Mouse (Mus musculus): ENCODE results near the gene Slc9a3r1.

The Slc9a3r1 gene

DNA sequence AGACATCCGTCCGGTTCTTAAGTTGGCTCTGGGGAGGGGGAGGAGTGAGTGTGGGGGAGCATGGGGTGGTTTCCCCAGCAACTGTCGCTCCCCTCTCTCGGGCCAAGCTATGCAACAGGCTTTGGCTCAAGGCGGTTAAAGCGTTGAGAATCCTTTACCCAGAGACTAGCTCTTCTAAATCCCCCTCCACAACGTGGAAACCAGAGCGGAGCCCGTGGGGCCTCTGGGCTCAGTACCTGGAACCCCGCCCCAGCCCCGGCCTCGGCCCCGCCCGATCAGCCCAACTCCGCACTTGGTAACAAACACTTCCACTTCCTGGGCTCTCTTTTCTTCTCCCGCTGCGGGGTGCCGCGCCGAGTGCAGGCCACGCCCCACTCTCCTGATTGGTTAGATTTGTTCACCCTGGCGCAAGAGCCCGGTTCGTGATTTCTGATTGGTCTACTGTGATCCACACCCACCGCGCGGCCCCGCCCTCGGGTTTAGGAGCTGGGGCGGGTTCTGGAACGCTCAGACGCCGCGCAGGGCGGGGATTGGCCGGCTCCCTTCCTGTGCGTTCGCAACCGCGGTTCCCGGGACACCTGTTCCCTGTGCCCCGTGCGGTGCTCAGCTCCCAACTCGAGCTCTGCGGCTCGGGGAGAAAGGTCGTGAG is at the start of gene Slc9a3r1:
Gene Slc9a3r1 (plus strand): TSS at position 510 of the 649 bp plus-strand sequence.
- peak; percentile 99 for DNase-seq

DNA sequence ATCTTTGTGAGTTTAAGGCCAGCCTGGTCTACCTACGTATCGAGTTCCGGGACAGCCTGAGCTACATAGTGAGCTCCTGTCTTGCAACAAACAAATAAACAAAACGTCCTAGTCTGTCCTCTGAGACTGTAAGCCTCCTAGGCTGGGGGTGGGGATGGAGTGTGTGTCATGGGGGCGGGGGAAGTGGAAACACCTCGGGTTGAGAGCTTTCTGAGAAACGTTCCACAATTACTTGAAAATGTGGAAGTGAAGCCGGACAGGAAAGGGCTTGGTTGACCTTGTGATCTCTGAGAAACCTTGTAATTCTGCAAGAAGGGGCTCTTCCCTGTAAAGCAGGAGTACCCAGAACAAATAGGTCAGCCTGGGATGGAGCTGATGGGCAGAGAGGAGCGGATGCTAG is 43.7 kb upstream of the Slc9a3r1 start:
- DNase-seq: no peak

DNA sequence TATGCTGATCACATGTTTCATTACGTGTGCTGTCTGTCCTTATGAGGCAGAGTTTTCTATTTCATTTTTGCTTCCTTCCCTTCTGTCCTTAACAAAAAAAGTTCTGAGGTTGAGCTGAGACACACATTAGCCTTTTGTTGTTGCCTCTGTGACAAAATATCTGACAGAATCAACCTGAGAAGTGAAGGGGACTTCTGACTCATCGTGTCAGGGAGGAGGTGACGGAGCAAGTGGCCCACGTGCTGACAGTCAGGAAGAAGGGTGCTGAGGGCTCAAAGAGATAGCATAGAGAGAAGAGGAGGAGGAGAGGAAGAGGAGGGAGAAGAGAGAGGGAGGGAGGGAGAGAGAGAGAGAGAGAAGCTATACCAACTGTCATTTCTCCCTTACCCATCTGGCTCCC is 34.7 kb upstream of the Slc9a3r1 start:
- DNase-seq: no peak

DNA sequence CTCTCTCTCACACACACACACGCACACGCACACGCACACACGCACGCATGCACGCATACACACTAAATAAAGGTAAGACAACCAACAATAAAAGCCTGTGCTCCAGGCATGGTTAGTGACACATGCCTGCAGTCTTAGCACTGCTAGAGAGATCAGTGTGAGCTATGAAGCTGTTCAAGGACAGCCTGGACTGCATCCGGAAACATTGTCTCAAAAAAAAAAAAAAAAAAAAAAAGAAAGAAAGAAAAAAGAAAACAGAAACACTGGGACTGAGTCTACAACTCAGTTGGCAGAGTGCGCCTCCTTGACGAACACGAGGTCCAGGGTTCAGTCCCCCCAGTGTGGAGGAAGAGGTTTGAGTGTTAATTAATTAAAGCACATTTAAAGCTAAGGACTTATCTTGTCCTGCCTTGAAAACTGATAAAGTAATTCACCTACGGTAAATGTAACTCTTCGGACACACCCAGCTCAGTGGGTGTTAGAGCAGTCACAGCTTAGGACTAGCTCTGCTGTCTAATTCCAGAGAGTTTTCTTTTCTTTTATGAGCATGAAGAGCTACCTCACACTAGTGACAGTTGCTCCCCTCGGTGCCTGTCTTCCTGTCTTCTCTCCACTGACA is 33.5 kb upstream of the Slc9a3r1 start:
- DNase-seq: no peak

- no peak for DNase-seq
Observed at GRCm38 (mm10) chr11:115131768-115132381, 31.3 kb upstream of the Slc9a3r1 start.

- DNase-seq: no peak
Observed at GRCm38 (mm10) chr11:115133800-115134199, 29.3 kb upstream of the Slc9a3r1 start, which contains the start of gene Cd300lf. Cd300lf (minus strand) TSS chr11:115133992.

- no peak for DNase-seq
Observed at GRCm38 (mm10) chr11:115138597-115139262, 24.4 kb upstream of the Slc9a3r1 start.

- no peak for DNase-seq
Observed at GRCm38 (mm10) chr11:115141970-115142369, 21.2 kb upstream of the Slc9a3r1 start.

- no peak for DNase-seq
Observed at GRCm38 (mm10) chr11:115147813-115148212, 15.3 kb upstream of the Slc9a3r1 start.

DNA sequence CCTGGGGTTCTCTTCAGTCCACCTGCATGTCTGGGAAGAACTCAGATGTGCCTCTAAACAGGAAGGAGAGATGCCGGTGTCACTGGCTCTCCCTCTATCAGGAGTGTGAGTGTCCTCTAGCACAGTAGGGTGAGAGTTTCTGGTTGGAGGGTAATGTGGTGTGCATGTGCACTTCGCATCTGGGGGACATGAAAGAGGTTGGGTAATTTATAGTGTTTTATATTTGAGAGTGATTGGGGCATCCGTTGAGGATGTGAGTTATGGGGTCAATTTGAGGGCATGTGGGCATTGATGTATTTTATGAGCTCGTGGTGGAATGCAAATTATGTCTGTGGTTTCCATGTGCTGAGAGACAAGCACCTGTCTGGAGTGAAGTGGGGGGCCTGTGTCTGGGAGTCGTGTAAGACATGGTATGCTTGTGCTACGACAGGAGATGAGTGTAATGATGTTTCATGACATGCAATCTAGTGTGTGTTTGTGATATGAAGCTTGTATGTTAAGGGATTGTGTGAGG is 12.3 kb upstream of the Slc9a3r1 start:
- no peak for DNase-seq

- peak; percentile 56 to 68 for DNase-seq
Observed at GRCm38 (mm10) chr11:115151755-115152429, 11.2 kb upstream of the Slc9a3r1 start.

DNA sequence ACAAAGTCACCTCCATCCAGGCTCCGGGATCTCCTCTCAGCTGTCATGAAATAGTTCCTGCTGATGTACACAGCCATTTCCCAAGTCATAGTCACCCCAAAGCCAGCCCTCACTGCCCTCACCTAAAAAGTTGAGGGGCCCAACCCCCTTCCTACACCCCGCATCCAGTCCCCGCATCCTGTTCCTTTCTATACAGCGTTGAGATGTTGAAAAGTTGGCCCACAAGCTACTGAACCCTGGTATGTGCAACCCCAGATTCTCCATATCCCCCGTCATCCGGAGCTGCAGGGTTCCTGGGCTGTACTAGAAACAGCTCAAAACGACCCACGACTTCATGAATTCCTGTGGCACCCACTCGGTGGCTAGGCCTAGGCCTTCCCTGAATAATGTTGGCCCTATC is 10.1 kb upstream of the Slc9a3r1 start:
- no peak for DNase-seq

- peak; percentile 75 to 88 for DNase-seq
Observed at GRCm38 (mm10) chr11:115153699-115154292, 9.3 kb upstream of the Slc9a3r1 start.

DNA sequence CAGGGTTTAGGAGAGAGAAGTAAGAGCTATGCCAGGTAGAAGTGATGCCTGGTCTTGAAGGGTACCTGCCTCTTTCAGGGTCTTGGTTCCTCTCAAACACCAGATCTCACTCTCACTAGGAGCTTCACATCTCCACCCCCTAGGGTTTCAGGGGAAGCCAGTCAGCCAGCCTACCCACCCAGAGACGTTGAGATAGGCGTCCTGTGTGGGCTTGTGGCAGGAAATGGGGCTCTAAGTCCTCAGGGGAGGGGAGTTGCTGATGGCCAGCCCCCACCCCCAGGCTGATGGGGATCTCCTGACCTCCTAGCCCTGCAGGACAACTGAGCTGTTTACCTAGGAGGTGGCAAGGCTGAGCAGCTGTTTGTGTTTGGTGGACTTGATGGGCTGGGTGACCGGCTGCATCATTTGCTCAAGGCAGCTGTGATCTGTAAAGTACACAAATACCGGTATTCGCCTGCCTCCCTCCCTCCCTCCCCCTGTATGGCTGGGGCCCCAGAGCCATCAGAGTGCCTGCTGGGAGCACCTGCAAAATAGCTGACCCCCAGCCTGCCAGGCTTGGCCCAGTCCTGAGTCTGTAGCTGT is 8.0 kb upstream of the Slc9a3r1 start:
- no peak for DNase-seq

DNA sequence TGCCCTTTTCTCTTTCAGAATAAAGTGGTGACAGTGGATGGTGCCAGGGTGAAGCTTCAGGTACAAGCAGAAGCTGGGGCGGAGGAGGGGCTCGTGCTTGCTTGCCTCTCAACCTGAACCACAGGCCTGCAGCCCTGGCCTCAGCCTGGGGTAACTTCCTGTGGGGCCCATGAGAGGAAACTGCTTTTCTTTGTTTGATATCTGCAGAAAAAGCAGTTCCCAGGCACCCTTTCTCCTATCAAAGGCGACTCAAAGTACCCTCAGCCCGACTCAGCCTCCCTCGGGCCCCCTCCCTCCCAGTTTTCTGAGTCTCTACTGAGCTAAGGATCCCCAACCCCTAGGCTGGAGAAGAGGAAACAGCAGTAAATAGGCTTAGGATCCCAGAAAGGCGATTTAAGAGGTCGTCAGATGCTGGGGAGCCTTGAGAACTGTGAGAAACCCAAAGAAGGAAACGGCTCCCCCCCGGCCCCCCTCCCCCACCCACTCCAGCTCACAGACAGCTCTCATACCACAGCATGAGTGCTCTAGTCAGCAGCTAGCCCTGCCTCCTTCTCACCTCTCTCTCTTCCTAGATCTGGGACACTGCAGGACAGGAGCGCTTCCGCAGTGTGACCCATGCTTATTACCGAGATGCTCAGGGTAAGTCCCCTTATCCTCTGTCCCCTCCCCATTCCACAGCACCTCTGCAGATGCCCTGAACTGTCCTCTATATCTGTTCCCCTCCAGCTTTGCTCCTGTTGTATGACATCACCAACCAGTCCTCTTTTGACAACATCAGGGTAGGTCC is 5.0 kb upstream of the Slc9a3r1 start:
- DNase-seq: no peak

- peak; percentile 91 to 98 for DNase-seq
Observed at GRCm38 (mm10) chr11:115160016-115160797, 2.9 kb upstream of the Slc9a3r1 start.

DNA sequence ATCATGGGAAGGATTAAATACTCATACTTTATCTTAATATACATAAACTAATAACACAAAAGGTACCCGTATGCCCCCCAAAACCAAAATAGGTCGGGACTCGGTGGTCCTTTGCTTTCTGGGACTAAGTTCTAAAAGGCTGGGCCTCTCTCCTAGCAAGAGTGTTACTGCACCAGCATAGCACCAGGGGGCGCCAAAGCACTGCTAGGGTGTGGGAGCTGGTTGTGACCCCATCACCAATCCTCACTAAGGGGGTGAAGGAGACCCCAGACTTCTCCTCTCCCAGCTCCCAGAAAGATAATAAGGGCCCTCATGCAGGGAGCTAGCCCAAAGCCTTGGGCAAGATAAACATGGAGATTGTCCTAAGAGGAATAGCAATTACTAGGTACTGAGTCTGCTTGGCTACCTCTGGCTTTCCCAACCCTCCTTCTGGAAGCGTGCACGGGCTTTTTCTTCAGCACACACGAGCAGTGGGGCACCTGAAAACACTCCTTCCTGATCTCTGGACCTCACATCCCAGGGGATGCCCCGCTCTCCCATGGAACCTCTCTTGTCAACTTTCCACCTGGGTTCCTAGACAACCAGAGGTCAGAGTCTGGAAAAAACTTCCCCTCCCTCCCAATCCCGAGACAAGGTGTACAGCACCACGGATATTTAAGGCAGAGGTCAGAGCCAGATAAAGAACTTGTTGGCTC is 2.1 kb upstream of the Slc9a3r1 start:
- peak; percentile 68 to 79 for DNase-seq

DNA sequence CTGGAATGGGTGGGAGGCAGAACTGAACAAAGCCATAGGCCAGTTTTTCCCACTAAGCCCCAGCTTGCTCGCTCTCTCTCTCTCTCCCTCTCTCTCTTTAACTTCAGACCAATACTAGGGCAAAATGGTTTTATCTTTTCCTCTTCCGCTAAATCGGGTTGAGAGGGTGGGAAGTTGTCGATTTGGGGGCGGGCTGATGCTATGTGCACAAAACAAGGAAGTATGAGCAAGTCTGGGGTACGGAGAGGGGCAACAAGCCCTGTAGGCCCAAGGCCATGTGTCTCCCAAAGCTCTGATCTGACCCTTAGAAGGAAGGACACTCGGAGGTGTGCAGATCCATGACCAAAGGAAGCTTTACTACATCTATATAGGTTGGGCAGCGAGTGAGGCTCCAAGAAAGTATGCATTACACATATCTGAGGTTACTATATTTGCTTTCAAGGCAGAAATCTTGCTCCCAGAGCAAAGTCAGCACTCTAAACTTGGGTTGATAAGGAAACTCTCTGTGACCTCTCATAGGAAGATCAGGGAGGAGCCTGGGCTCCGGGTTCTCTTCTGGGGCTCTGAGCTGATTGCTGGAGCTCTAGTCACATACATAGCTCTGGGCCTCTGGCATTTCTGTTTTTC is 1.4 kb upstream of the Slc9a3r1 start:
- DNase-seq: no peak

GRCm38 (mm10) chr11:115162205-115162601 is 938 bp upstream of the Slc9a3r1 start:
- no peak for DNase-seq

Data from kidney, adult 8-10 months (tissue).